Mouse (Mus musculus) left cerebral cortex, adult 11 months (tissue): ENCODE data around the gene Tmem266.

Experiments used
- DNase-seq: peaks from one replicate; pipeline ENCODE4 v3.0.0; 2022; ENCODE audit warnings: low spot score

Gene Tmem266

DNA sequence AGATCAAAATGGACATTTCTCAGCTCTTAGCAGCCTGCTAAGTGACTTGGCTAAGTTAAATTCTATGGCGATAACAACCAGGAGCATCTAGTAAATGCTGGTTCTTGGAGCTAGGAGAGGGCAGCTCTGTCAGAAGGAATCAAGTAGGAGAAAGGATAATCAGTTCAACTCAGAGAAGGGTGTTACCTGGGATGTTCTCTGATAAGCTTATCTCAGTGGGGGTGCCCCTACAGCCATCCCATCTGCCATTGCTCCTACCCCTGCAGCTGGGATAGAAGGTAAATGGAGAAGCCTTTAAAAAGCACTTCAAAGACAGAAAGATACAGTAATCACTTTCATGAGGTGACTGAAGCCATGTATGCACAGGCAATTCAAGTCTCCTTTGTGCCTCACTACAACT is 126.2 kb downstream of the Tmem266 start:
- DNase-seq, result no peak

DNA sequence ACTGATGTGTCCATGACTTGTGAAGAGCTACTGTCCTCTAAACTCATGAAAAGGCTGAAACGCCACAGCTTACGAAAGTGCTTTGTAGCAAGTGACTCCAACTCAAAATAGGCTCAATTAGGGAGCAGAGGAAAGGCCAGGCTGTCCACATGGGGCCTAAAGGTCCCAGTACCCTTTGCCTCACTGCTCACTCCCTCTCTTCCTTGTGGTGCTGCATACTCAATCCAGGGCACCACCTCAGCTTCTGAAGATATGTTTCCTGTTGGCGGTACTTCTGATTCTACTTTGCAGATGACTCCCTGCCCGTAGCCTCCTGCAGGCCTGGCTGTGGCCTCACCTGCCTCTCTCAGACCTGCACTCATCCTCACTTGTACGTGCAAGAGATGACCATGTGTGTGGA is 126.7 kb downstream of the Tmem266 start:
- DNase-seq, result no peak

DNA sequence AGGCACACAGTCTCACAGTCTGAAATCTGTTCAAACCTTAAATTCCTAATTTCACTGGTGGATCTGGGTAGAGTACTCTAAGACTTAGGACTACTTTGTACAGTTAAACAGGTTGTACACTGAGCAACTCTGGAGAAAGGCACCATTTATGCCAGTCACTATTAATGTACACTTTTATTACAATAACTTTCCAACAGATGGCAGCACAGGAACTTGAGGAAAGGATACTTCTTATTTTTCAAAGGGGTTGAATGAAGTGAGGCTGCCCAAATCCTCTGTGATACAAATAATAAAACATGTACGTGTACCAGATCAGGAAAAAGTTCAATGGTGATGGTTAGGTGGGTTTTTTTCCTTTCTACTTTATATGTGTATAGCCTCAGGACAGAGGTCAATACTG is 141.7 kb downstream of the Tmem266 start:
- DNase-seq, result no peak

- DNase-seq, result no peak
Observed at GRCm38 (mm10) chr9:55476084-55476483, 149.4 kb downstream of the Tmem266 start.

DNA sequence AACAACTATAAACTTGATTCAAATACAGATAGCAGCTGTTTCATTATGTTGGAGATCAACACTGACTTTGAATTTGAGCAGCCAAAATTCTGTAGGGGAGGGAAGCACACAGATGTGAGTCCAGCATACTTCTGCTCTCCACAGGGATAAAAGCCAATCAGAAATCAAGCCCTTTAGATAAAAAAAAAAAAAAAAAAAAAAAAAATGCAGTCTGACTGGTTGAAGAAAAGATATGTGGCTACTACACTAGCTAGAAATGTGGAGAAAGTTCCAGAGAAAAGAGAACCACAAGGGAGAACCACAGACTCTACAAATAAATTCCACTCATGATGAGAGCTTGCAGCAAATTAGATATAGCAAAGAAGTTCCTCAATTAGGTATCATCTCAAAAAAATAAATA is 152.0 kb downstream of the Tmem266 start:
- no peak for DNase-seq

DNA sequence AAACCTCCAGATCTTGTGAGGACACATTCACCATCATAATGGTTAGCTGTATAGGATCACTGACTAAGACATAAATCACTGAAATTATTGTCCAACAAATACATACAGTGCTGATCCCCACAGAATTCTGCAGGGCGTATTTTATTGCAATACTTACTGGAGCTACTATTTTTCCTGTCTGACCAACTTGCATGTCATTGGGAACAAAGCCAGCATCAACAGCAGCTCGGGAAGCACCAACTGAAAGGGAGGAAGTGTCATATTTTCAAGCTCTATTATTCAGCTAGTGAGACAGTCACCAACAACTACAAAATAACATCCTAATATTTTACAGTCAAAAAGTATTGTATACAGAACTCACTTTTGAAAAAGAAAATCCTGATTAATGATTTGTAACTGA is 155.4 kb downstream of the Tmem266 start:
- DNase-seq, result no peak
